Comparison of ENCODE assay signal across 28 mouse cellular contexts in the genomic region with DNA sequence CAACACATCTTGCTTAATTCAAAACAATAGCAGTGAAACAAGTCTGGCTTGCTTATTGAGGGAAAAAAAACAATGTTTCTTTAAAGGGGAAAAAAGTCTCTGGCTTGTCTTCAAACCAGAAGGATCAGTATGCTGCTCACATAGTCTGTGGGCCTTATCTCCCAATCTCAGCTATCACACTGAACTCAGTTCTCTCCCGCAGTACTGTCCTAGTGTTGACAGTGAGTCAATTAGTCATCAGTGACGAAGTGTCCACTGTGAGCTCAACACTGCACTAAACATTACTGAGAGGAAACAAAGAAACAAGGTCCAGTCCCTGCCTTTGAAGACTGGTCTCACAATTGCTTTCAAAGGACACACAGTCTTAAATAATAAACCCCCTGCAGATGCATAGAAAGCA.
DNase-seq lines count a peak whose midpoint lies in the region; ATAC-seq and TF ChIP-seq lines count a peak whose summit lies in the region.
"Had no signal": no experiment of that assay in that cellular context is flagged by ENCODE, and none has a peak within 500 bp of the region (broad histone marks: within the 10 kb centered on the region; RNA-seq: fewer than 3 reads in every experiment).

No protein-coding gene starts in this region.

- no peak overlapping the region for H3K9ac ChIP-seq in hindbrain, postnatal 0 days (replicated peaks; ENCODE audit: low read length)
- H3K9ac ChIP-seq in hindbrain, embryonic 14.5 days, result no peak overlapping the region
- H3K9ac ChIP-seq in lung, embryonic 16.5 days (ENCODE audit: low read length), result no peak overlapping the region
- no peak overlapping the region for H3K9ac ChIP-seq in midbrain, postnatal 0 days (replicated peaks; ENCODE audit: low read length, poor library complexity, severe bottlenecking)
- no peak overlapping the region for H3K9ac ChIP-seq in midbrain, embryonic 11.5 days (ENCODE audit: low read length)
- H3K9ac ChIP-seq: forebrain, embryonic 13.5 days; heart, embryonic 13.5 days; hindbrain, embryonic 15.5 days had no signal

- no peaks in the 10 kb centered on the region for H3K9me3 ChIP-seq in hindbrain, postnatal 0 days (ENCODE audit: low read length)
- no peaks in the 10 kb centered on the region for H3K9me3 ChIP-seq in hindbrain, embryonic 14.5 days (ENCODE audit: control insufficient read depth, low read length)
- no peaks in the 10 kb centered on the region for H3K9me3 ChIP-seq in lung, embryonic 16.5 days (ENCODE audit: control insufficient read depth, low read length)
- no peaks in the 10 kb centered on the region for H3K9me3 ChIP-seq in midbrain, postnatal 0 days (ENCODE audit: low read length)
- H3K9me3 ChIP-seq in midbrain, embryonic 11.5 days (ENCODE audit: control insufficient read depth, low read length), result no peaks in the 10 kb centered on the region
- H3K9me3 ChIP-seq: forebrain, embryonic 10.5 days; forebrain, embryonic 13.5 days; G1E; heart, embryonic 10.5 days; heart, embryonic 13.5 days; hindbrain, embryonic 15.5 days had no signal

- TF ChIP-seq CTCF in hindbrain, postnatal 0 days (IDR thresholded peaks at IDR 0.05; ENCODE audit: low read depth), result no peak
- no peak for TF ChIP-seq CTCF in lung, adult 2 months (IDR thresholded peaks at IDR 0.05; ENCODE audit: insufficient read depth, low read length)
- no peak for TF ChIP-seq CTCF in midbrain, postnatal 0 days (IDR thresholded peaks at IDR 0.05)

- WGBS in hindbrain, postnatal 0 days, result 31% methylated on average over 2 of the region's 2 CpGs
- WGBS in hindbrain, embryonic 14.5 days, result 26% methylated on average over 2 of the region's 2 CpGs
- 25% methylated on average over 2 of the region's 2 CpGs for WGBS in lung, embryonic 16.5 days
- WGBS in lung, adult 2 months, result 46% methylated on average over 2 of the region's 2 CpGs
- 35% methylated on average over 2 of the region's 2 CpGs for WGBS in midbrain, postnatal 0 days
- WGBS in midbrain, embryonic 11.5 days, result 34% methylated on average over 2 of the region's 2 CpGs

- DNase-seq in hindbrain, postnatal 0 days (ENCODE audit: low spot score), result peak; percentile 8
- no peak for DNase-seq in hindbrain, embryonic 14.5 days (ENCODE audit: low spot score)
- DNase-seq in lung, adult 2 months, result no peak
- peak; percentile 14 for DNase-seq in midbrain, postnatal 0 days (ENCODE audit: low spot score)
- no peak for DNase-seq in midbrain, embryonic 11.5 days (ENCODE audit: low spot score, missing footprints)
- no peak for DNase-seq in cerebellum, adult 8-10 months
- DNase-seq: adrenal gland, adult 8-10 months; adrenal gland, postnatal 25 days; B cell, adult 2 months; cerebellum, adult 18-20 months; cerebellum, adult 9-11 months; cerebellum, postnatal 25 days; embryo, embryonic 11 days; gastrocnemius, postnatal 10 days; gastrocnemius, postnatal 36 days; heart, adult 2 months; heart, postnatal 14 days; heart, postnatal 4 days had no signal

- no peak overlapping the region for H3K4me3 ChIP-seq in hindbrain, postnatal 0 days (ENCODE audit: low read length)
- H3K4me3 ChIP-seq in hindbrain, embryonic 14.5 days (replicated peaks; ENCODE audit: low read length), result no peak overlapping the region
- H3K4me3 ChIP-seq in lung, embryonic 16.5 days (ENCODE audit: low read length), result no peak overlapping the region
- H3K4me3 ChIP-seq in lung, adult 2 months (replicated peaks; ENCODE audit: extremely low read depth, low read depth, low read length), result no peak overlapping the region
- H3K4me3 ChIP-seq in midbrain, postnatal 0 days (ENCODE audit: low read depth, low read length), result no peak overlapping the region
- no peak overlapping the region for H3K4me3 ChIP-seq in midbrain, embryonic 11.5 days (ENCODE audit: low read depth, low read length)
- H3K4me3 ChIP-seq: forebrain, embryonic 10.5 days; forebrain, embryonic 13.5 days; heart, adult 2 months; heart, embryonic 10.5 days; heart, embryonic 13.5 days; hindbrain, embryonic 15.5 days had no signal

- no peak overlapping the region for H3K4me2 ChIP-seq in hindbrain, postnatal 0 days (ENCODE audit: low read depth, low read length)
- H3K4me2 ChIP-seq in hindbrain, embryonic 14.5 days (replicated peaks), result no peak overlapping the region
- no peak overlapping the region for H3K4me2 ChIP-seq in lung, embryonic 16.5 days (ENCODE audit: low read depth, low read length)
- no peak overlapping the region for H3K4me2 ChIP-seq in midbrain, postnatal 0 days (ENCODE audit: low read depth, low read length, poor library complexity, severe bottlenecking)
- H3K4me2 ChIP-seq in midbrain, embryonic 11.5 days, result no peak overlapping the region
- H3K4me2 ChIP-seq: forebrain, embryonic 13.5 days; heart, embryonic 13.5 days; hindbrain, embryonic 15.5 days had no signal

- ATAC-seq in hindbrain, postnatal 0 days, result no peak
- no peak for ATAC-seq in hindbrain, embryonic 14.5 days (ENCODE audit: low FRiP score)
- ATAC-seq in lung, embryonic 16.5 days (ENCODE audit: low read depth), result peak; percentile 59; the same call in 1 of the 2 replicates
- no peak for ATAC-seq in midbrain, postnatal 0 days (ENCODE audit: low FRiP score)
- ATAC-seq in midbrain, embryonic 11.5 days (ENCODE audit: low FRiP score), result no peak
- ATAC-seq: activated CD4-positive, CD25-positive, alpha-beta regulatory T cell, adult 4 months; forebrain, embryonic 13.5 days; forebrain, embryonic 16.5 days had no signal

- no peaks in the 10 kb centered on the region for H3K4me1 ChIP-seq in hindbrain, postnatal 0 days (ENCODE audit: insufficient read depth, low read length)
- no peaks in the 10 kb centered on the region for H3K4me1 ChIP-seq in hindbrain, embryonic 14.5 days (replicated peaks; ENCODE audit: control insufficient read depth, insufficient read depth, low read length)
- H3K4me1 ChIP-seq in lung, embryonic 16.5 days (replicated peaks; ENCODE audit: control insufficient read depth, insufficient read depth, low read length), result no peaks in the 10 kb centered on the region
- H3K4me1 ChIP-seq in lung, adult 2 months (ENCODE audit: control insufficient read depth, insufficient read depth, low read length), result no peaks in the 10 kb centered on the region
- no peaks in the 10 kb centered on the region for H3K4me1 ChIP-seq in midbrain, postnatal 0 days (ENCODE audit: insufficient read depth, low read length)
- H3K4me1 ChIP-seq in midbrain, embryonic 11.5 days (ENCODE audit: control insufficient read depth, insufficient read depth, low read length), result no peaks in the 10 kb centered on the region
- H3K4me1 ChIP-seq: forebrain, embryonic 10.5 days; forebrain, embryonic 13.5 days; heart, embryonic 10.5 days; heart, embryonic 13.5 days; hindbrain, embryonic 15.5 days had no signal

- H3K27me3 ChIP-seq in hindbrain, postnatal 0 days (ENCODE audit: insufficient read depth, low read length), result no peaks in the 10 kb centered on the region
- no peaks in the 10 kb centered on the region for H3K27me3 ChIP-seq in hindbrain, embryonic 14.5 days (ENCODE audit: control insufficient read depth, insufficient read depth, low read length)
- H3K27me3 ChIP-seq in lung, embryonic 16.5 days (ENCODE audit: control insufficient read depth, insufficient read depth, low read depth, low read length), result no peaks in the 10 kb centered on the region
- H3K27me3 ChIP-seq in midbrain, postnatal 0 days (ENCODE audit: insufficient read depth, low read length), result no peaks in the 10 kb centered on the region
- no peaks in the 10 kb centered on the region for H3K27me3 ChIP-seq in midbrain, embryonic 11.5 days (ENCODE audit: control insufficient read depth, insufficient read depth, low read length)
- H3K27me3 ChIP-seq: CH12.LX; forebrain, embryonic 13.5 days; heart, embryonic 13.5 days; hindbrain, embryonic 15.5 days had no signal

- no peak overlapping the region for H3K27ac ChIP-seq in hindbrain, postnatal 0 days
- H3K27ac ChIP-seq in hindbrain, embryonic 14.5 days, result no peak overlapping the region
- H3K27ac ChIP-seq in lung, embryonic 16.5 days (ENCODE audit: low read length), result no peak overlapping the region
- H3K27ac ChIP-seq in midbrain, postnatal 0 days (ENCODE audit: low read depth, low read length), result no peak overlapping the region
- H3K27ac ChIP-seq in midbrain, embryonic 11.5 days (ENCODE audit: low read depth, low read length), result no peak overlapping the region
- H3K27ac ChIP-seq: forebrain, embryonic 10.5 days; forebrain, embryonic 13.5 days; heart, adult 2 months; heart, embryonic 10.5 days; heart, embryonic 13.5 days; hindbrain, embryonic 15.5 days had no signal

- no peaks in the 10 kb centered on the region for H3K36me3 ChIP-seq in hindbrain, postnatal 0 days (ENCODE audit: insufficient read depth, low read length)
- no peaks in the 10 kb centered on the region for H3K36me3 ChIP-seq in hindbrain, embryonic 14.5 days (replicated peaks; ENCODE audit: control insufficient read depth, insufficient read depth)
- no peaks in the 10 kb centered on the region for H3K36me3 ChIP-seq in lung, embryonic 16.5 days (ENCODE audit: control insufficient read depth, insufficient read depth, low read length)
- no peaks in the 10 kb centered on the region for H3K36me3 ChIP-seq in midbrain, postnatal 0 days (ENCODE audit: insufficient read depth, low read length)
- no peaks in the 10 kb centered on the region for H3K36me3 ChIP-seq in midbrain, embryonic 11.5 days (ENCODE audit: control insufficient read depth, insufficient read depth, low read length)
- H3K36me3 ChIP-seq: forebrain, embryonic 10.5 days; G1E; heart, embryonic 10.5 days; heart, embryonic 13.5 days; hindbrain, embryonic 15.5 days had no signal

- TF ChIP-seq POLR2A in lung, adult 2 months (IDR thresholded peaks at IDR 0.05; ENCODE audit: borderline replicate concordance, extremely low read depth, low read depth, low read length), result no peak

Comparison
In these comparisons a context has a peak if more than half of its experiments do, and no peak if none do; other contexts are left out.
1. DNase-seq: peak in hindbrain, postnatal 0 days (single experiment) and midbrain, postnatal 0 days (single experiment); none in hindbrain, embryonic 14.5 days (single experiment), lung, adult 2 months (single experiment), midbrain, embryonic 11.5 days (single experiment) and cerebellum, adult 8-10 months (single experiment).